Comparison of ENCODE assay signal across 19 mouse cellular contexts in genomic region chr12:79514680-79515079, GRCm38 (mm10).
A peak's percentile ranks its signal among the peaks of the same experiment; 100 is the strongest.
DNase-seq lines count a peak whose midpoint lies in the region; ATAC-seq and TF ChIP-seq lines count a peak whose summit lies in the region.
"Had no signal": no experiment of that assay in that cellular context is flagged by ENCODE, and none has a peak within 500 bp of the region (broad histone marks: within the 10 kb centered on the region; RNA-seq: fewer than 3 reads in every experiment).

No protein-coding gene starts in this region.

- peaks cover 11% of the 10 kb centered on the region for H3K4me1 ChIP-seq in kidney, embryonic 14.5 days (ENCODE audit: control insufficient read depth, insufficient read depth, low read length)
- peaks cover 18% of the 10 kb centered on the region for H3K4me1 ChIP-seq in stomach, embryonic 14.5 days (ENCODE audit: control insufficient read depth, insufficient read depth, low read length)
- H3K4me1 ChIP-seq in stomach, postnatal 0 days (replicated peaks; ENCODE audit: control insufficient read depth, insufficient read depth) = no peaks in the 10 kb centered on the region
- peaks cover 12% of the 10 kb centered on the region; the same call in 1 of the 2 replicates for H3K4me1 ChIP-seq in lung, postnatal 0 days (ENCODE audit: insufficient read depth, low read depth, low read length)
- peaks cover 18% of the 10 kb centered on the region for H3K4me1 ChIP-seq in midbrain, embryonic 10.5 days
- peaks cover 15% of the 10 kb centered on the region for H3K4me1 ChIP-seq in midbrain, embryonic 13.5 days (replicated peaks)
- H3K4me1 ChIP-seq: liver, embryonic 13.5 days had no signal

- 94% methylated on average over 3 of the region's 3 CpGs for WGBS in kidney, embryonic 14.5 days
- WGBS in stomach, embryonic 14.5 days = 97% methylated on average over 3 of the region's 3 CpGs
- WGBS in stomach, postnatal 0 days = 95% methylated on average over 3 of the region's 3 CpGs
- WGBS in lung, postnatal 0 days = 75% methylated on average over 3 of the region's 3 CpGs
- WGBS in midbrain, embryonic 10.5 days = 93% methylated on average over 3 of the region's 3 CpGs
- 96% methylated on average over 3 of the region's 3 CpGs for WGBS in midbrain, embryonic 13.5 days

- TF ChIP-seq CTCF in stomach, postnatal 0 days (IDR thresholded peaks at IDR 0.05; ENCODE audit: low read depth) = no peak
- TF ChIP-seq CTCF in lung, postnatal 0 days (IDR thresholded peaks at IDR 0.05) = no peak

- ATAC-seq in kidney, embryonic 14.5 days (ENCODE audit: low FRiP score, low TSS enrichment) = no peak
- no peak for ATAC-seq in stomach, embryonic 14.5 days (ENCODE audit: insufficient number of reproducible peaks, insufficient read depth, low FRiP score, low read depth)
- no peak for ATAC-seq in stomach, postnatal 0 days (ENCODE audit: low FRiP score, low TSS enrichment)
- peak; percentile 52 for ATAC-seq in lung, postnatal 0 days
- no peak for ATAC-seq in midbrain, embryonic 13.5 days
- ATAC-seq: forebrain, embryonic 16.5 days had no signal

- TF ChIP-seq EP300 in stomach, postnatal 0 days (optimal IDR thresholded peaks at IDR 0.05) = no peak
- TF ChIP-seq EP300 in lung, postnatal 0 days (IDR thresholded peaks at IDR 0.05) = peak; percentile 80

- H3K36me3 ChIP-seq in kidney, embryonic 14.5 days (ENCODE audit: control insufficient read depth, insufficient read depth, low read length) = no peaks in the 10 kb centered on the region
- H3K36me3 ChIP-seq in stomach, embryonic 14.5 days (ENCODE audit: control insufficient read depth, insufficient read depth, low read length) = no peaks in the 10 kb centered on the region
- no peaks in the 10 kb centered on the region for H3K36me3 ChIP-seq in stomach, postnatal 0 days (ENCODE audit: control insufficient read depth, insufficient read depth, low read length)
- H3K36me3 ChIP-seq in lung, postnatal 0 days (ENCODE audit: insufficient read depth, low read length) = no peaks in the 10 kb centered on the region
- H3K36me3 ChIP-seq in midbrain, embryonic 10.5 days = no peaks in the 10 kb centered on the region
- H3K36me3 ChIP-seq in midbrain, embryonic 13.5 days = no peaks in the 10 kb centered on the region
- H3K36me3 ChIP-seq: heart, embryonic 12.5 days; hindbrain, embryonic 15.5 days; liver, embryonic 13.5 days; neural tube, embryonic 13.5 days had no signal

- no peak overlapping the region for H3K4me2 ChIP-seq in kidney, embryonic 14.5 days (replicated peaks; ENCODE audit: low read depth, low read length)
- no peak overlapping the region for H3K4me2 ChIP-seq in stomach, embryonic 14.5 days (replicated peaks; ENCODE audit: low read depth, low read length)
- H3K4me2 ChIP-seq in stomach, postnatal 0 days (replicated peaks; ENCODE audit: low read depth) = no peak overlapping the region
- no peak overlapping the region for H3K4me2 ChIP-seq in lung, postnatal 0 days (replicated peaks; ENCODE audit: low read depth, low read length)
- no peak overlapping the region for H3K4me2 ChIP-seq in midbrain, embryonic 13.5 days (replicated peaks)
- H3K4me2 ChIP-seq: heart, embryonic 12.5 days; hindbrain, embryonic 15.5 days; liver, embryonic 13.5 days; neural tube, embryonic 13.5 days had no signal

- no peaks in the 10 kb centered on the region for H3K9me3 ChIP-seq in kidney, embryonic 14.5 days (ENCODE audit: control insufficient read depth, low read length)
- H3K9me3 ChIP-seq in stomach, embryonic 14.5 days (ENCODE audit: control insufficient read depth, low read depth, low read length) = no peaks in the 10 kb centered on the region
- H3K9me3 ChIP-seq in stomach, postnatal 0 days (ENCODE audit: control insufficient read depth, low read length) = no peaks in the 10 kb centered on the region
- no peaks in the 10 kb centered on the region for H3K9me3 ChIP-seq in lung, postnatal 0 days (ENCODE audit: low read length)
- H3K9me3 ChIP-seq in midbrain, embryonic 10.5 days (replicated peaks) = no peaks in the 10 kb centered on the region
- no peaks in the 10 kb centered on the region for H3K9me3 ChIP-seq in midbrain, embryonic 13.5 days
- H3K9me3 ChIP-seq: heart, embryonic 12.5 days; hindbrain, embryonic 15.5 days; liver, embryonic 13.5 days; megakaryocyte, embryonic 14.5 days; neural tube, embryonic 13.5 days had no signal

- peak overlapping the region; percentile 80 for H3K27ac ChIP-seq in kidney, embryonic 14.5 days (ENCODE audit: low read depth, low read length)
- H3K27ac ChIP-seq in stomach, embryonic 14.5 days (ENCODE audit: low read length) = peak overlapping the region; percentile 74; the same call in 1 of the 2 replicates
- H3K27ac ChIP-seq in stomach, postnatal 0 days (replicated peaks) = no peak overlapping the region
- peak overlapping the region; percentile 10 for H3K27ac ChIP-seq in lung, postnatal 0 days (ENCODE audit: low read length)
- no peak overlapping the region for H3K27ac ChIP-seq in midbrain, embryonic 10.5 days (replicated peaks)
- H3K27ac ChIP-seq in midbrain, embryonic 13.5 days = no peak overlapping the region
- H3K27ac ChIP-seq: hindbrain, embryonic 15.5 days; liver, embryonic 13.5 days; neural tube, embryonic 13.5 days had no signal

- DNase-seq in kidney, postnatal 4 days = no peak
- DNase-seq in stomach, postnatal 0 days (ENCODE audit: low spot score) = no peak
- peak; percentile 71 for DNase-seq in lung, postnatal 0 days (ENCODE audit: low spot score)
- no peak for DNase-seq in midbrain, embryonic 10.5 days (ENCODE audit: low spot score)
- no peak for DNase-seq in right cerebral cortex, postnatal 36 days (ENCODE audit: low spot score in 2 of 2)
- DNase-seq: cerebellum, postnatal 10 days; heart, postnatal 36 days; kidney, adult 2 months; liver, embryonic 13.5 days; right cerebral cortex, postnatal 14 days; thymus, adult 18-20 months had no signal

- H3K27me3 ChIP-seq in kidney, embryonic 14.5 days (ENCODE audit: control insufficient read depth, insufficient read depth, low read length) = no peaks in the 10 kb centered on the region
- no peaks in the 10 kb centered on the region for H3K27me3 ChIP-seq in stomach, embryonic 14.5 days (ENCODE audit: control insufficient read depth, insufficient read depth, low read length)
- no peaks in the 10 kb centered on the region for H3K27me3 ChIP-seq in stomach, postnatal 0 days (ENCODE audit: control insufficient read depth, insufficient read depth, low read length)
- H3K27me3 ChIP-seq in lung, postnatal 0 days (replicated peaks; ENCODE audit: insufficient read depth, low read length) = no peaks in the 10 kb centered on the region
- no peaks in the 10 kb centered on the region for H3K27me3 ChIP-seq in midbrain, embryonic 10.5 days (ENCODE audit: low read depth, poor library complexity, severe bottlenecking)
- no peaks in the 10 kb centered on the region for H3K27me3 ChIP-seq in midbrain, embryonic 13.5 days
- H3K27me3 ChIP-seq: heart, embryonic 12.5 days; hindbrain, embryonic 15.5 days; liver, embryonic 13.5 days; megakaryocyte, embryonic 14.5 days; neural tube, embryonic 13.5 days had no signal

- no peak overlapping the region for H3K4me3 ChIP-seq in kidney, embryonic 14.5 days (ENCODE audit: low read length)
- H3K4me3 ChIP-seq in stomach, embryonic 14.5 days (ENCODE audit: low read depth, low read length) = no peak overlapping the region
- H3K4me3 ChIP-seq in stomach, postnatal 0 days (ENCODE audit: low read depth, low read length) = no peak overlapping the region
- H3K4me3 ChIP-seq in lung, postnatal 0 days (ENCODE audit: low read depth, low read length) = no peak overlapping the region
- H3K4me3 ChIP-seq in midbrain, embryonic 10.5 days = no peak overlapping the region
- no peak overlapping the region for H3K4me3 ChIP-seq in midbrain, embryonic 13.5 days (replicated peaks)
- H3K4me3 ChIP-seq: heart, embryonic 12.5 days; hindbrain, embryonic 15.5 days; liver, embryonic 13.5 days; megakaryocyte, embryonic 14.5 days; neural tube, embryonic 13.5 days had no signal

- no peak overlapping the region for H3K9ac ChIP-seq in kidney, embryonic 14.5 days (ENCODE audit: low read depth, low read length)
- H3K9ac ChIP-seq in stomach, embryonic 14.5 days (replicated peaks; ENCODE audit: low read depth, low read length) = no peak overlapping the region
- no peak overlapping the region for H3K9ac ChIP-seq in stomach, postnatal 0 days (ENCODE audit: low read length)
- no peak overlapping the region for H3K9ac ChIP-seq in lung, postnatal 0 days (replicated peaks; ENCODE audit: low read depth)
- H3K9ac ChIP-seq in midbrain, embryonic 13.5 days (replicated peaks) = no peak overlapping the region
- H3K9ac ChIP-seq: heart, embryonic 12.5 days; hindbrain, embryonic 15.5 days; liver, embryonic 13.5 days; neural tube, embryonic 13.5 days had no signal

Comparison
In these comparisons a context has a peak if more than half of its experiments do, and no peak if none do; other contexts are left out.
1. H3K27ac ChIP-seq: peak in kidney, embryonic 14.5 days (single experiment), stomach, embryonic 14.5 days (single experiment) and lung, postnatal 0 days (single experiment); none in stomach, postnatal 0 days (single experiment), midbrain, embryonic 10.5 days (single experiment) and midbrain, embryonic 13.5 days (single experiment).